ENCODE assay signal across 8 mouse cellular contexts in the genomic region with DNA sequence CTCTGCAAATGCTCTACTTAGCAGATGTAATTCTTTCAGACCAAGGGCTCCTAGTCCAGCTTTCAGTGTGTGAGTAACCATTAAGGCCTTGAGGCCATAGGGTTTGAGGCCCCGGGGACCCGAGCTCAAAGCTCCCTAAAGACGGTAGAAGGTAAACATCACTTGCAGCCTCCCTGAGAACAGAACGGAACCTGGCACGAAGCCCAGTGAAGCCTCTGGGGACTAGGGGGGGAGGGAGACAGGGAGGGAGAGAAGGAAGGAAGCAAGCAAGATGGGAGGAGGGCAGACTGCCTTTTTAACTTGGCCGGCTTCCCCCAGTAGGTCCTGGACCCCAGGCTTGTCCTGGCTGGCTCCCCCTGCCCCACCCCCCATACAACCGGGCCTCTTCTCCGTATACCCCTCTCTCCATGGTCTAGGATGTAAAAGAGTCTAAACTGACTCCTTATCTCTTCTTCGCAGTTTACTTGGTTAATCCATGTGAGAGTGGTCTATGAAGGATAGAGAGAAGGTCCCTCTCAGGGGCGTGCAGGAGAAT. TPM values are rescaled to one million over a fixed set of nuclear protein-coding genes. Genes with fewer than 3 reads are reported as not detected.
A peak's percentile ranks its signal among the peaks of the same experiment; 100 is the strongest.
DNase-seq lines count a peak whose midpoint lies in the region; ATAC-seq and TF ChIP-seq lines count a peak whose summit lies in the region.

No protein-coding gene starts in this region.

- no peaks in the 10 kb centered on the region for H3K27me3 ChIP-seq in embryonic facial prominence, embryonic 11.5 days (ENCODE audit: control insufficient read depth, insufficient read depth, low read length)
- no peaks in the 10 kb centered on the region for H3K27me3 ChIP-seq in limb, embryonic 15.5 days
- H3K27me3 ChIP-seq in myocyte (ENCODE audit: control insufficient read depth, insufficient read depth, insufficient read length) = no peaks in the 10 kb centered on the region

- WGBS in embryonic facial prominence, embryonic 11.5 days = 8% methylated on average over 10 of the region's 10 CpGs
- WGBS in limb, embryonic 15.5 days = 5% methylated on average over 10 of the region's 10 CpGs

- no peaks in the 10 kb centered on the region; the same call in 1 of the 2 replicates for H3K36me3 ChIP-seq in embryonic facial prominence, embryonic 11.5 days (replicated peaks; ENCODE audit: control insufficient read depth, insufficient read depth, low read depth, low read length)
- H3K36me3 ChIP-seq in limb, embryonic 15.5 days = peaks cover 37% of the 10 kb centered on the region
- H3K36me3 ChIP-seq in myocyte (ENCODE audit: control insufficient read depth, insufficient read depth) = peaks cover 33% of the 10 kb centered on the region

- peak; percentile 34 to 53 for DNase-seq in thymus, adult 18-20 months
- no peak for DNase-seq in thymus, postnatal 0 days (ENCODE audit: low spot score)
- peak; percentile 67 for DNase-seq in embryonic facial prominence, embryonic 11.5 days (ENCODE audit: low spot score)
- peak; percentile 99 for DNase-seq in heart, adult 11 months
- DNase-seq in kidney, adult 18-20 months = peak; percentile 78
- peak; percentile 84 to 92 for DNase-seq in spleen, postnatal 4 days (ENCODE audit: low spot score in 2 of 2)

- H3K4me3 ChIP-seq in embryonic facial prominence, embryonic 11.5 days (ENCODE audit: low read depth, low read length) = peak overlapping the region; percentile 62
- H3K4me3 ChIP-seq in limb, embryonic 15.5 days = peak overlapping the region; percentile 69
- peak overlapping the region; percentile 92 for H3K4me3 ChIP-seq in myocyte

- peak overlapping the region; percentile 77 for H3K9ac ChIP-seq in embryonic facial prominence, embryonic 11.5 days (replicated peaks; ENCODE audit: low read length)
- H3K9ac ChIP-seq in limb, embryonic 15.5 days = peak overlapping the region; percentile 57

- H3K4me1 ChIP-seq in embryonic facial prominence, embryonic 11.5 days (ENCODE audit: control insufficient read depth, insufficient read depth, low read length) = no peaks in the 10 kb centered on the region
- peaks cover 18% of the 10 kb centered on the region for H3K4me1 ChIP-seq in limb, embryonic 15.5 days

- peaks cover 34% of the 10 kb centered on the region for H3K79me2 ChIP-seq in myocyte (ENCODE audit: control insufficient read depth, insufficient read depth)

- peak overlapping the region; percentile 86 for H3K4me2 ChIP-seq in embryonic facial prominence, embryonic 11.5 days (ENCODE audit: low read depth, low read length)
- peak overlapping the region; percentile 86 for H3K4me2 ChIP-seq in limb, embryonic 15.5 days
- H3K4me2 ChIP-seq in myocyte (ENCODE audit: low read depth) = peak overlapping the region; percentile 94

- no peaks in the 10 kb centered on the region for H3K9me3 ChIP-seq in embryonic facial prominence, embryonic 11.5 days (replicated peaks; ENCODE audit: control insufficient read depth, low read length)
- H3K9me3 ChIP-seq in limb, embryonic 15.5 days = no peaks in the 10 kb centered on the region

- H3ac ChIP-seq in myocyte (ENCODE audit: control insufficient read depth, insufficient read length) = peak overlapping the region; percentile 58

- no peak for TF ChIP-seq POLR2A in myocyte (IDR thresholded peaks at IDR 0.05; ENCODE audit: insufficient read length, low read depth)

- ATAC-seq in embryonic facial prominence, embryonic 11.5 days (replicated peaks; ENCODE audit: insufficient number of reproducible peaks, low FRiP score, low TSS enrichment, low read depth) = no peak
- ATAC-seq in limb, embryonic 15.5 days (ENCODE audit: insufficient number of reproducible peaks, low FRiP score, low TSS enrichment, low read depth) = no peak

- peak overlapping the region; percentile 76 for H3K27ac ChIP-seq in embryonic facial prominence, embryonic 11.5 days (replicated peaks; ENCODE audit: low read depth, low read length)
- peak overlapping the region; percentile 87 for H3K27ac ChIP-seq in limb, embryonic 15.5 days

TF ChIP-seq in myocyte, 11 proteins besides CTCF, POLR2A, EP300 and RAD21:
- TF ChIP-seq REST (IDR thresholded peaks at IDR 0.05; ENCODE audit: insufficient read depth, insufficient read length) (no peak), POLR2AphosphoS2 (IDR thresholded peaks at IDR 0.05; ENCODE audit: insufficient read length, low read depth) (no peak), USF1 (IDR thresholded peaks at IDR 0.05; ENCODE audit: low read depth) (no peak), MYOG (IDR thresholded peaks at IDR 0.05; ENCODE audit: control insufficient read depth in 1 of 3, insufficient read depth in 1 of 3, insufficient read length in 2 of 3, low read depth in 2 of 3) (no peak), MAX (IDR thresholded peaks at IDR 0.05; ENCODE audit: low read depth) (no peak), TCF12 (IDR thresholded peaks at IDR 0.05; ENCODE audit: insufficient read depth, poor library complexity, severe bottlenecking) (no peak), SRF (IDR thresholded peaks at IDR 0.05; ENCODE audit: control insufficient read depth, insufficient read length, low read depth) (no peak), E2F4 (IDR thresholded peaks at IDR 0.05; ENCODE audit: insufficient read depth) (no peak), MYOD1 (IDR thresholded peaks at IDR 0.05; ENCODE audit: control insufficient read depth in 1 of 3, insufficient read length in 2 of 3, low read depth in 2 of 3) (no peak), TCF3 (IDR thresholded peaks at IDR 0.05; ENCODE audit: insufficient read length, low read depth) (no peak), CEBPB (IDR thresholded peaks at IDR 0.05; ENCODE audit: insufficient read depth, poor library complexity, severe bottlenecking) (no peak)
TF ChIP-seq in myocyte: peak in this region for 0.

RNA-seq across cellular contexts. Expression of a gene that starts 0.8 kb away (rescaled TPM):
- polyA plus RNA-seq in thymus, postnatal 0 days (2015; fragmentation: Nextera tagmentation; extraction: Ambion mirVana) = 4.7 and 5.6 TPM in 2 replicates
- 12.7 and 14.6 TPM in 2 replicates for polyA plus RNA-seq in embryonic facial prominence, embryonic 11.5 days (2014; fragmentation: Nextera tagmentation; extraction: Ambion mirVana)
- 32.4 and 34.3 TPM in 2 replicates for polyA plus RNA-seq in limb, embryonic 15.5 days (2015; fragmentation: Nextera tagmentation; extraction: Ambion mirVana)
- 252 TPM for polyA plus RNA-seq in myocyte (2012; fragmentation: generic; extraction: Trizol)

RNA-seq across cellular contexts. Expression of a gene that starts 16.1 kb away (rescaled TPM):
- 0.07 and 0.08 TPM in 2 replicates for polyA plus RNA-seq in thymus, postnatal 0 days (2015; fragmentation: Nextera tagmentation; extraction: Ambion mirVana)
- not detected in 2 replicates for polyA plus RNA-seq in embryonic facial prominence, embryonic 11.5 days (2014; fragmentation: Nextera tagmentation; extraction: Ambion mirVana)
- polyA plus RNA-seq in limb, embryonic 15.5 days (2015; fragmentation: Nextera tagmentation; extraction: Ambion mirVana) = not detected in 2 replicates
- not detected for polyA plus RNA-seq in myocyte (2012; fragmentation: generic; extraction: Trizol)

RNA-seq across cellular contexts. Expression of a gene that starts 19.0 kb away (rescaled TPM):
- polyA plus RNA-seq in thymus, postnatal 0 days (2015; fragmentation: Nextera tagmentation; extraction: Ambion mirVana) = 50.3 and 55.9 TPM in 2 replicates
- polyA plus RNA-seq in embryonic facial prominence, embryonic 11.5 days (2014; fragmentation: Nextera tagmentation; extraction: Ambion mirVana) = 69.7 and 76.6 TPM in 2 replicates
- polyA plus RNA-seq in limb, embryonic 15.5 days (2015; fragmentation: Nextera tagmentation; extraction: Ambion mirVana) = 50.0 and 50.1 TPM in 2 replicates
- 38.7 TPM for polyA plus RNA-seq in myocyte (2012; fragmentation: generic; extraction: Trizol)

RNA-seq across cellular contexts. Expression of a gene that starts 19.4 kb away (rescaled TPM):
- polyA plus RNA-seq in thymus, postnatal 0 days (2015; fragmentation: Nextera tagmentation; extraction: Ambion mirVana) = 2.1 and 3.2 TPM in 2 replicates
- not detected in 2 replicates for polyA plus RNA-seq in embryonic facial prominence, embryonic 11.5 days (2014; fragmentation: Nextera tagmentation; extraction: Ambion mirVana)
- 1.3 and 1.4 TPM in 2 replicates for polyA plus RNA-seq in limb, embryonic 15.5 days (2015; fragmentation: Nextera tagmentation; extraction: Ambion mirVana)
- 0.48 TPM for polyA plus RNA-seq in myocyte (2012; fragmentation: generic; extraction: Trizol)

RNA-seq across cellular contexts. Expression of a gene that starts 30.6 kb away (rescaled TPM):
- 0.31 and 0.39 TPM in 2 replicates for polyA plus RNA-seq in thymus, postnatal 0 days (2015; fragmentation: Nextera tagmentation; extraction: Ambion mirVana)
- polyA plus RNA-seq in embryonic facial prominence, embryonic 11.5 days (2014; fragmentation: Nextera tagmentation; extraction: Ambion mirVana) = 0.24 and 0.29 TPM in 2 replicates
- polyA plus RNA-seq in limb, embryonic 15.5 days (2015; fragmentation: Nextera tagmentation; extraction: Ambion mirVana) = 0.36 and 0.54 TPM in 2 replicates
- not detected for polyA plus RNA-seq in myocyte (2012; fragmentation: generic; extraction: Trizol)
